Mouse (Mus musculus): Measurements from ENCODE around the gene Maff. TPM values are rescaled to one million over a fixed set of nuclear protein-coding genes. Genes with fewer than 3 reads are reported as not detected.

The Maff gene
- polyA plus RNA-seq, 1 experiment: 0.80 TPM

DNA sequence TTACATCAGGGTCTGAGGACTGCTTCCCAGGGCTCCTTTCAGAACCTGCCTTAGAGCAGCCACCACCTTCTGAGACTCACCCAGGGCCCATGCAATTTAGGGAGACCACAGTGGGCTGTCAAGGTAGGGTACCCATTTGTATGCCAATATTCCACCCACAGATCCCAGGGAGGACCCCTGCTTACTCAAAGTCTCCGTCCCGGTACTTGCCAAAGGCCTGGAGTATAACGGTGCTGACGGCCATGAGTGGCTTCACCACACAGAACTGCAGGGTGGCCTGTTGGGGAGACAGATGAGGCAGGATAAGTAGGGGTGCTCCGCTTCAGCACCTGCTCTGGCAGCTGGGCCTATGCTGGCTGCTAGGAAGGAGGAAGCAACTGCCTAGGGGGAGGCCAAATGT lies 20.0 kb downstream of the Maff start:
- WGBS: 92% methylated on average over 5 of the region's 5 CpGs
- Histone ChIP-seq H3K27ac (ENCODE audit: insufficient read depth, low read length) (no peak overlapping the region), H3K27me3 (ENCODE audit: control insufficient read depth, insufficient read depth, low read length) (no peaks in the 10 kb centered on the region), H3K4me3 (replicated peaks; ENCODE audit: insufficient read depth, low read depth, low read length) (no peak overlapping the region), H3K4me1 (ENCODE audit: control insufficient read depth, insufficient read depth, low read length) (no peaks in the 10 kb centered on the region)
- DNase-seq: no peak
- TF ChIP-seq POLR2A (IDR thresholded peaks at IDR 0.05; ENCODE audit: borderline replicate concordance, insufficient read depth, low read length): no peak
- TF ChIP-seq CTCF (IDR thresholded peaks at IDR 0.05; ENCODE audit: borderline replicate concordance, insufficient read depth, low read depth, low read length): no peak

DNA sequence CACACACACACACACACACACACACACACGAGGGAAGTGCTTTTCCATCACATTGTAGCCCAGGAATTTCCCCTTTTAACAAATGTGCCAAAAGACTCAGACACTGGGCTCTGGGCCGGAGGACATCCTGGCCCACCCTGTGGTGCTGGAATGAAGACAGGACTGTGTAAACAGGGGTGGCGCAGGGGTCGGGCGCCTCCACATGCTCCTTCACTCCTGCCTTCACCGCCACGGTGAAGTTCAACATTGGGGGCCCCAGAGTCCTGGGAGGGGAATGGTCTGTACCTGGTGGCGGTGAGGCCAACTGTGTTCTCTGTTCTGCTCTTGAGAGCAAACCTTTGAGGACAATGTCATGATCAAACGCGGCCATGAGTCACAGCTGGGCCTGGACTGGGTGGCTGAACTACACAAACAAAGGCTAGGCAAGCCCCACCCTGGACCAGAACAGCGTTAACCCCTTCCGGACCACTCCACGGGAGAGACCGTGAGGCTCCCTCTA lies 21.9 kb downstream of the Maff start:
- no peak overlapping the region for H3K27ac ChIP-seq (ENCODE audit: insufficient read depth, low read length)

DNA sequence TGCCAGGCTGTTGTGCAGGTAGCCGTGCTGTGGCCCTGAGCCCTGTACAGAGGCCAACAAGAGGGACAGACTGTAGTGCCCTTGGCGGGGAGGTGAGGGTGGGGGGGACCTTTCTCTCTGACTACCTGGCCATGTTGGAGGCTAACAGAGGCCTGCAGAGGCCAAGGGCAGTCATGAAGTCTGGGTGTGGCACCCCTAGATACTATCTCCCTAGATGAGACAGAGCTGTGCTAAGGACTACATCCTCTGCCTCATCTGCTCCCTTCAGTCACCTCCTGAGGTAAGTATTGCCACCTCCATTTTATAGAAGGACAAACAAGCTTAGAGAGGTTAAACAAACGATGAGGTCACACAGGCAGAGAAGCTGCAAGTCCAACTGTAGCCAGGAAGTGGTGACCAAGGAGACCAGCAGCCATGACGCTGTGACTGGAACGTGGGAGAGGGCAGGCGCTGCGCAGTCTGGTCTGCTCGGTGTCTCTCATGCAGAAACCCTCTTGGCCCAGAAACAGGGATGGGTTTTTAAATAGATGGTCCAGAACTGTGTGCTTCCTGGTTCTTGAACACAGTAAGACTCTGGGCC lies 22.5 kb downstream of the Maff start:
- DNase-seq: no peak
- H3K27ac ChIP-seq (ENCODE audit: insufficient read depth, low read length): no peak overlapping the region
- TF ChIP-seq POLR2A (IDR thresholded peaks at IDR 0.05; ENCODE audit: borderline replicate concordance, insufficient read depth, low read length) (no peak), CTCF (IDR thresholded peaks at IDR 0.05; ENCODE audit: borderline replicate concordance, insufficient read depth, low read depth, low read length) (no peak)
- no peaks in the 10 kb centered on the region for H3K27me3 ChIP-seq (ENCODE audit: control insufficient read depth, insufficient read depth, low read length)
- H3K4me1 ChIP-seq (ENCODE audit: control insufficient read depth, insufficient read depth, low read length): no peaks in the 10 kb centered on the region
- H3K4me3 ChIP-seq (replicated peaks; ENCODE audit: insufficient read depth, low read depth, low read length): no peak overlapping the region
- 83% methylated on average over 8 of the region's 8 CpGs for WGBS

More for the DNA sequence above, 21.9 kb downstream of the Maff start:
- WGBS: 56% methylated on average over 14 of the region's 14 CpGs
- TF ChIP-seq CTCF (IDR thresholded peaks at IDR 0.05; ENCODE audit: borderline replicate concordance, insufficient read depth, low read depth, low read length): no peak
- no peaks in the 10 kb centered on the region for H3K4me1 ChIP-seq (ENCODE audit: control insufficient read depth, insufficient read depth, low read length)
- DNase-seq: no peak
- no peaks in the 10 kb centered on the region for H3K27me3 ChIP-seq (ENCODE audit: control insufficient read depth, insufficient read depth, low read length)
- H3K4me3 ChIP-seq (replicated peaks; ENCODE audit: insufficient read depth, low read depth, low read length): no peak overlapping the region

DNA sequence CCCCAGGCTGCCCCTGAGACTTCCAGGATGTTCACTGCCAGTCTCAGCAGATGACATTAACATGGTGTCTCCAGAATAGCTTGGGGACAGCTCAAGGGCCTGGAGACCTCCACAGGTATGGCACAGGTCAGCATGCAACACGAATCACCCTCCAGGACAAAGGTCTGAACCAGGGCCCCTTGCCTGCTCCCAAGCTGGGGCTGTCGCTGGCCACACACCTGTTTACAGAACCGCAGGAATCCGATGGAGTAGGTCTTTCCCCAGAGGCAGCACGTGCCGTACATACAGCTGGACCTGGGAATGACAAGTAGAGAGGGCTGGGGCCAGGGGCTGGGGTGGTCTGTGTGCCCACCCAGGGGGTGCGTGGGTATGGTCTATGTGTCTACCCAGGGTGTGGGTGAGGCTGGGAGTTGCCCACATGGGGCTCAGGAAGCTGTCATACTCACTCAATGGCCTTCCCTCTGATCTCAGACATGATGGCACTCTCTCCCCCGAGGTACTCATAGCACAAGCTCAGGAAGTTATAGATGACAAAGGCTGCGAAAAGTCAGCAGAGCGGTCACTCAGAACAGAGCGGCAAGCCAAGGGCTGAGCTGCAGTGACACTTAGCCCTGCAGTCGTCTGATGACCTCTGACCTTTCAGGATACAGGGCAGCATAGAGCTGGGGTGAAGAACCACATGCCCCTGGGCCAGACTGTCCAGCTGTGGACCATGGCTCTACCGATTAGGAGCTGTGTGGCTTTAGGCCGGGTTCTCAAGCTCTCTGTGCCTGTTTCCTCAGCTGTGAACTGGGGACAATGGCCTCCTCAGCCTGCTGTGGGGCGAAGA lies 23.2 kb downstream of the Maff start:
- TF ChIP-seq CTCF (IDR thresholded peaks at IDR 0.05; ENCODE audit: borderline replicate concordance, insufficient read depth, low read depth, low read length): no peak
- TF ChIP-seq POLR2A (IDR thresholded peaks at IDR 0.05; ENCODE audit: borderline replicate concordance, insufficient read depth, low read length): no peak
- no peaks in the 10 kb centered on the region for H3K4me1 ChIP-seq (ENCODE audit: control insufficient read depth, insufficient read depth, low read length)
- no peak overlapping the region for H3K27ac ChIP-seq (ENCODE audit: insufficient read depth, low read length)
- H3K27me3 ChIP-seq (ENCODE audit: control insufficient read depth, insufficient read depth, low read length): no peaks in the 10 kb centered on the region
- 61% methylated on average over 15 of the region's 15 CpGs for WGBS
- no peak overlapping the region for H3K4me3 ChIP-seq (replicated peaks; ENCODE audit: insufficient read depth, low read depth, low read length)
- DNase-seq: no peak

DNA sequence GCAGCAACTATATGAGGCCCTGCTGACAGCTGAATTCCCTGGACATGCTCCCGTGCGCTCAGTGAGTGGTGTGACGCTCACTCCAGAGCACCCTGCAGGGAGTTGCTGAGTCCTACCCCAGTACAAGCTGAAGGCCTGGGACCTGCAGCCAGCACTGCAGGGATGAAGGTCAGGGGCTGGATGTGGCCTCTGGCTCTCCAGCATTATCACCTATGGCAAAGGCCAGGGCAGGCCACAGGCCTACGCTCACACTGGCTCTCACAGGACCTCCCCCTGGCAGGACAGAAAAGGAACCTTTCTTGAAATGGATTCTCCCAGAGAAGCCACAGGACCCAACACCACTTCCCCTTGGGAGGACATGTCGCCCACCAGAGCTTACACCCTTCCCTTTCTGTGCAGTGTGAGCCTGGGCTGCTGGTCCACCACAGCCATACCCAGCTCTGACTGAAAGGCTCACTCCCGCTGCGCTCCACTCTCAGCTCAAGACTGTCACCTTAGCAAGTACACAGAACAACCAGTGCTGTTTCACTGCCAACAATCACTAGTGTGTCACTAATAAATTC lies 23.9 kb downstream of the Maff start:
- DNase-seq: no peak
- Histone ChIP-seq H3K4me1 (ENCODE audit: control insufficient read depth, insufficient read depth, low read length) (no peaks in the 10 kb centered on the region), H3K4me3 (replicated peaks; ENCODE audit: insufficient read depth, low read depth, low read length) (no peak overlapping the region), H3K27ac (ENCODE audit: insufficient read depth, low read length) (no peak overlapping the region), H3K27me3 (ENCODE audit: control insufficient read depth, insufficient read depth, low read length) (no peaks in the 10 kb centered on the region)
- TF ChIP-seq POLR2A (IDR thresholded peaks at IDR 0.05; ENCODE audit: borderline replicate concordance, insufficient read depth, low read length) (no peak), CTCF (IDR thresholded peaks at IDR 0.05; ENCODE audit: borderline replicate concordance, insufficient read depth, low read depth, low read length) (no peak)
- WGBS: 65% methylated on average over 7 of the region's 7 CpGs

GRCm38 (mm10) chr15:79374760-79375159 lies 28.3 kb downstream of the Maff start:
- Histone ChIP-seq H3K4me1 (ENCODE audit: control insufficient read depth, insufficient read depth, low read length) (no peaks in the 10 kb centered on the region), H3K27ac (ENCODE audit: insufficient read depth, low read length) (no peak overlapping the region), H3K27me3 (ENCODE audit: control insufficient read depth, insufficient read depth, low read length) (no peaks in the 10 kb centered on the region), H3K4me3 (replicated peaks; ENCODE audit: insufficient read depth, low read depth, low read length) (no peak overlapping the region)
- WGBS: 66% methylated on average over 3 of the region's 3 CpGs
- DNase-seq: no peak
- TF ChIP-seq CTCF (IDR thresholded peaks at IDR 0.05; ENCODE audit: borderline replicate concordance, insufficient read depth, low read depth, low read length) (no peak), POLR2A (IDR thresholded peaks at IDR 0.05; ENCODE audit: borderline replicate concordance, insufficient read depth, low read length) (no peak)

DNA sequence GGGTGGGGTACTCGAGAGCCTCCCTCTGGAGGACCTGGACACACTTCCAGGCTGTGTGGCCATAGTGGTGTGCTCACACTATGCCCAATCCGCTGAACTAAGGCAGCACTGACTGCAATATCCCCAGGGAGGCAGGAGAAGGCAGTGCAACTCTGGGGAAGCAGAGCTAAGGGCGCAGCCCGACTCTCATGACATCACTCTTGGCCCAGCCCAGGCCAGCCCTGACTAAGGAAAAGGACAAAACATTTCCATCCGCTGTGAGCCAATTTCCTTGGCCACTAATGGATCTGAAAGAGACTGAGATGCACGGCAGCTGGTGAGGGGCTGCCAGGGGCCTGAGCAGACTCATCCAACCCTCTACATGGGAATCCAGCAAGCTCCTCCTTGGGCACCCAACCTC lies 31.3 kb downstream of the Maff start:
- H3K27me3 ChIP-seq (ENCODE audit: control insufficient read depth, insufficient read depth, low read length): no peaks in the 10 kb centered on the region
- DNase-seq: peak; percentile 22 to 34
- no peak overlapping the region for H3K4me3 ChIP-seq (replicated peaks; ENCODE audit: insufficient read depth, low read depth, low read length)
- WGBS: 54% methylated on average over 6 of the region's 6 CpGs
- H3K27ac ChIP-seq (ENCODE audit: insufficient read depth, low read length): peak overlapping the region; percentile 10; the same call in 1 of the 2 replicates
- peaks cover 13% of the 10 kb centered on the region for H3K4me1 ChIP-seq (ENCODE audit: control insufficient read depth, insufficient read depth, low read length)
- TF ChIP-seq CTCF (IDR thresholded peaks at IDR 0.05; ENCODE audit: borderline replicate concordance, insufficient read depth, low read depth, low read length): peak; percentile 17; the same call in 1 of the 2 replicates
- no peak for TF ChIP-seq POLR2A (IDR thresholded peaks at IDR 0.05; ENCODE audit: borderline replicate concordance, insufficient read depth, low read length)

Data from cerebellum, adult 2 months (tissue).